Mouse (Mus musculus) liver, adult 2 months (tissue): Measurements from ENCODE around the gene Zfp341. TPM values are rescaled to one million over a fixed set of nuclear protein-coding genes. Genes with fewer than 3 reads are reported as not detected.

ENCODE experiments used
- DNase-seq: peaks from one replicate; pipeline ENCODE4 v3.0.0-alpha.2; 2011; ENCODE audit warnings: low read depth, low spot score; ENCODE audit errors: extremely low read depth
- H3K27ac ChIP-seq: fragments of 200-500 bp; replicated peaks from 2 replicates; pipeline ENCODE4 v1.5.1; 2012; ENCODE audit warnings: low read depth, mild to moderate bottlenecking, control low read depth, inconsistent platforms, low read length; ENCODE audit not compliant: insufficient read depth
- H3K27me3 ChIP-seq: fragments of 200-500 bp; 2 replicates; pipeline ENCODE4 v1.6.1; 2012; ENCODE audit warnings: mild to moderate bottlenecking, moderate library complexity, low read length, inconsistent platforms; ENCODE audit not compliant: control insufficient read depth, insufficient read depth
- H3K36me3 ChIP-seq: fragments of 200-500 bp; 2 replicates; pipeline ENCODE4 v1.6.1; 2012; ENCODE audit warnings: low read length, inconsistent platforms; ENCODE audit not compliant: control insufficient read depth, insufficient read depth
- H3K4me1 ChIP-seq: fragments of 200-500 bp; 2 replicates; pipeline ENCODE4 v1.6.1; 2011; ENCODE audit warnings: low read length; ENCODE audit not compliant: control insufficient read depth, insufficient read depth
- H3K4me3 ChIP-seq: fragments of 200-500 bp; 2 replicates; pipeline ENCODE4 v1.5.1; 2011; ENCODE audit warnings: low read depth, mild to moderate bottlenecking, control low read depth, low read length, moderate library complexity; ENCODE audit not compliant: insufficient read depth
- H3K79me2 ChIP-seq: fragments of 200-500 bp; 2 replicates; pipeline ENCODE4 v1.6.1; 2012; ENCODE audit warnings: inconsistent platforms, mild to moderate bottlenecking, low read length, moderate library complexity; ENCODE audit not compliant: control insufficient read depth, insufficient read depth
- H3K9ac ChIP-seq: fragments of 200-500 bp; 2 replicates; pipeline ENCODE4 v1.6.1; 2012; ENCODE audit warnings: low read depth, mild to moderate bottlenecking, control low read depth, inconsistent platforms, low read length
- CTCF ChIP-seq: fragments of 200-500 bp; IDR thresholded peaks from 2 replicates; pipeline ENCODE4 v1.5.1; 2011; ENCODE audit warnings: low read depth, low read length, control low read depth
- POLR2A ChIP-seq: fragments of 200-500 bp; IDR thresholded peaks from 2 replicates; pipeline ENCODE4 v1.6.1; 2011; ENCODE audit warnings: low read length, control low read depth; ENCODE audit not compliant: insufficient read depth; ENCODE audit errors: extremely low read depth
- WGBS: fragments of 180-500 bp; shearing (Covaris S2); methylation state at CpG from one replicate; pipeline ENCODE4 v1.1.7; 2018; 5-methylcytosine and 5-hydroxymethylcytosine counted together
- polyA plus RNA-seq: library from polyadenylated mRNA; depleted of rRNA; stranded (reverse); fragments of >200 nt; gene quantifications from 2 replicates; pipeline ENCODE4 v1.2.3, GENCODE M21; 2012
- total RNA-seq: library from RNA; depleted of rRNA; stranded (reverse); fragments of >200 nt; gene quantifications from 2 replicates; pipeline ENCODE4 v1.2.3, GENCODE M21; 2014

Zfp341 gene
- total and polyA plus RNA-seq, 2 experiments: 0.18 to 3.2 TPM

GRCm38 (mm10) chr2:154659070-154659469, 46.0 kb downstream of the Zfp341 start:
- Histone ChIP-seq H3K79me2 (peaks cover 36% of the 10 kb centered on the region), H3K4me1 (peaks cover 13% of the 10 kb centered on the region), H3K36me3 (peaks cover 2% of the 10 kb centered on the region; the same call in 1 of the 2 replicates), H3K27me3 (no peaks in the 10 kb centered on the region), H3K27ac (no peak overlapping the region), H3K9ac (no peak overlapping the region), H3K4me3 (no peak overlapping the region)
- no peak for DNase-seq
- TF ChIP-seq CTCF: no peak
- TF ChIP-seq POLR2A: no peak
- 85% methylated on average over 4 of the region's 4 CpGs for WGBS

DNA sequence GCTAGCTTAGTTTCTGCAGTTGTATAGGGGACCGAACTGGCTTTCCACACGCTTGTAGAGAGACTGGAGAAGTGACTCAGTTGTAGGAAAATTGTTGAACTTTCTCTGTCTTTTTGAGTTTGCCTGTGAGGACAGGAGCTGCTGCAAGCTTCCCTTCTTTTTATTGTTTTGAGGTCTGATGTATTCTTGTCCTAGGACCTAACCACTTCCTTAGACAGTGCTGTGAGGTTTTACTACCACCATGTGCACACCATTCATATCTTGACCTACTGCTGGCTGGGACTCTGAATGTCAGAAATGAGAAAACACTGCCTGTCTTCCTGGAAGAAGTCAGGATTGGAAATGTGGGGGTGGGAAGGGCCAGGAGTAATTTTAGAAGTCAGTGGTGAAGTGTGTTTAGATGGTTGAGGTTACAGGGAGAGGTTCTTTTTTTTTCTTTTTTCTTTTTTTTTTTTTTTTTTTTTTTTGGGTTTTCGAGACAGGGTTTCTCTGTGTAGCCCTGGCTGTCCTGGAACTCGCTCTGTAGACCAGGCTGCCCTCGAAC, 46.5 kb downstream of the Zfp341 start:
- H3K27ac ChIP-seq: no peak overlapping the region
- H3K4me3 ChIP-seq: no peak overlapping the region
- H3K9ac ChIP-seq: no peak overlapping the region
- no peak for DNase-seq
- H3K36me3 ChIP-seq: peaks cover 2% of the 10 kb centered on the region; the same call in 1 of the 2 replicates
- no peaks in the 10 kb centered on the region for H3K27me3 ChIP-seq
- no peak for TF ChIP-seq POLR2A
- TF ChIP-seq CTCF: no peak
- peaks cover 13% of the 10 kb centered on the region for H3K4me1 ChIP-seq
- 88% methylated on average over 4 of the region's 5 CpGs for WGBS
- peaks cover 41% of the 10 kb centered on the region for H3K79me2 ChIP-seq

DNA sequence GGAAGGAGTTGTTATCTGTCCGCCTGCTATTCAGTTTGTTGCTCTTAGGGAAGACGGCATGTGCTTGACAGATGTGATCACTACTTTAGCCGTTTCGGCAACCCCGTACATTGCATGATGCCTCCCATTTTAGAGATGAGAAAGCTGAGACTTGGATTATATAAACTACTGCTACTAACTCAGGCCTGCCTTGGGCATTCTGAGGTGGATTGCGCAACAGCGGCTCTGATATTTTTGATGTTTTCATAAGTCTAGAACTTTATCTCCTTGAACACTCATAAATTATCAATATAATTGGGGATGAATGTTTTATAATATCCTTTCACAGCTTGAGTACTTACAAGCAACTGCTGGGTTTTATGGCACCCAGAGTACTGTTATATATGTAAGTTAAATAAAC, 55.6 kb downstream of the Zfp341 start:
- no peaks in the 10 kb centered on the region for H3K4me1 ChIP-seq
- peaks cover 51% of the 10 kb centered on the region; the same call in 1 of the 2 replicates for H3K79me2 ChIP-seq
- H3K9ac ChIP-seq: no peak overlapping the region
- no peak overlapping the region for H3K27ac ChIP-seq
- no peak for TF ChIP-seq CTCF
- TF ChIP-seq POLR2A: no peak
- H3K27me3 ChIP-seq: no peaks in the 10 kb centered on the region
- H3K36me3 ChIP-seq: 0 out of 2 replicates have a peak, but pooled peaks cover 2% of the 10 kb centered on the region
- H3K4me3 ChIP-seq: no peak overlapping the region
- WGBS: 88% methylated on average over 7 of the region's 7 CpGs
- DNase-seq: no peak

DNA sequence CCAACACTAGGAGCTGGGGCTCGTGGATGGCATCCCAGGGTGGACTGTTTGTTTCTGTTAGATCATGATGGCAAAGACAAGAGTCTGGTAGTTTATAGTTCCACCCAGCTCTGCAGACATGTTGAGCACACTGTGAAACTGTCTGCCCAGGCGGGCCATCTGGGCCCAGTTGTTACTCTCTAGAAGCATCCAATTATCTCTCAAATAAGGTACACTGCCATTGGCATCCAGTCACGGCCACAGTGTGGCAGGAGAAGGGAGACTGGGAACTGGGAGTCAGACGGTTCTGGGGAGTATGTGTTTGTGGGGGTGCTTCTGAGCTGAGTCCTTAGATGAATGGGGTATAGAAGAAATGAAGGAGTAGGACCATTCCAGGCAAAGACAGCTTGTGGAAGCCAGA, 57.0 kb downstream of the Zfp341 start:
- H3K4me3 ChIP-seq: no peak overlapping the region
- H3K27ac ChIP-seq: no peak overlapping the region
- no peak overlapping the region for H3K9ac ChIP-seq
- peaks cover under 1% of the 10 kb centered on the region; the same call in 1 of the 2 replicates for H3K4me1 ChIP-seq
- H3K36me3 ChIP-seq: no peaks in the 10 kb centered on the region
- no peak for TF ChIP-seq POLR2A
- TF ChIP-seq CTCF: no peak
- WGBS: 86% methylated on average over 4 of the region's 4 CpGs
- H3K27me3 ChIP-seq: no peaks in the 10 kb centered on the region
- no peak for DNase-seq
- peaks cover 46% of the 10 kb centered on the region; the same call in 1 of the 2 replicates for H3K79me2 ChIP-seq

DNA sequence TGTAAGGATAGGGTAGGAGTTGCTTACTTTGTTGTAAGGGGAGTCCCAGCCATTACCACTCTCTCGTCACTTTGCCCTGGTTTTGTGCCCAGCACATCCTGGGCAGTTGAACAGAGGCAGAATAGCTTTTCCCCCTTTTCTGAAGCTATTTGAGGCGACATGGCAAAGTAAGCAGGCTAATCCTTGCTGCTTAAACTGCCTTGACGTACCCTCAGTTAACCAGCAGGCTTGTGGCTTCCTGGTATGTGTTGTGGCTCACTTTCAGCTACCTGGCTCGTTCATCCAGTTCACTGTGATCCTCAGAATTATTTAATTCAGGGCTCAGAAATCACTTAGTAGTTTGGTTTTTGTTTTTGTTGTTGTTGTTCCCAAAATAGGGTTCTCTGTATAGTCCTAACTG, 57.6 kb downstream of the Zfp341 start:
- H3K9ac ChIP-seq: no peak overlapping the region
- H3K27ac ChIP-seq: no peak overlapping the region
- no peak for DNase-seq
- no peak overlapping the region for H3K4me3 ChIP-seq
- H3K4me1 ChIP-seq: peaks cover 6% of the 10 kb centered on the region
- no peaks in the 10 kb centered on the region for H3K36me3 ChIP-seq
- H3K27me3 ChIP-seq: no peaks in the 10 kb centered on the region
- WGBS: 86% methylated on average over 4 of the region's 4 CpGs
- H3K79me2 ChIP-seq: peaks cover 41% of the 10 kb centered on the region; the same call in 1 of the 2 replicates
- TF ChIP-seq CTCF: no peak

DNA sequence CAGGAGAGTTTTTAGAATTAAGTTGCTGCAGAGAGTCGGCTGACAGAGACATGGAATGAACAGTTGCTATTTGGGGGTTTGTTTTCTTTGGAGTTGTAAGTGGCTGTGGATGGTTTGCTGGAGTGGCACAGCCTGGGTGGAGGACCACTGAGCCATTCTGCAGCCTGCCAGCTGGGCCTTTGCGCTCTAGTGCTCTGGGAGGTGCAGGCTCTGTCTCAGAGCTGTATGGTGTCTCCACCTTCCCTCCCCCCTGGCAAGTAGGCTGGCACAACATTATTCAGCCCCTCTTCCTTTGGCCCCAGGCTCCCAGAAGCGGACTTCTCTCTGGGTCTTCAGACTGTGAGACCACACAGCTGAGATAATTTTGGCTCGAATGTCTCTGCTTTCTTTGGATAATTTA, 60.9 kb downstream of the Zfp341 start:
- peaks cover 35% of the 10 kb centered on the region; the same call in 1 of the 2 replicates for H3K79me2 ChIP-seq
- H3K4me3 ChIP-seq: no peak overlapping the region
- TF ChIP-seq CTCF: no peak
- TF ChIP-seq POLR2A: no peak
- peaks cover 9% of the 10 kb centered on the region for H3K4me1 ChIP-seq
- H3K36me3 ChIP-seq: no peaks in the 10 kb centered on the region
- no peak for DNase-seq
- WGBS: 95% methylated on average over 4 of the region's 4 CpGs
- no peak overlapping the region for H3K27ac ChIP-seq
- H3K9ac ChIP-seq: no peak overlapping the region
- H3K27me3 ChIP-seq: no peaks in the 10 kb centered on the region
